Comparison of ENCODE assay signal across 28 mouse cellular contexts in the genomic region with DNA sequence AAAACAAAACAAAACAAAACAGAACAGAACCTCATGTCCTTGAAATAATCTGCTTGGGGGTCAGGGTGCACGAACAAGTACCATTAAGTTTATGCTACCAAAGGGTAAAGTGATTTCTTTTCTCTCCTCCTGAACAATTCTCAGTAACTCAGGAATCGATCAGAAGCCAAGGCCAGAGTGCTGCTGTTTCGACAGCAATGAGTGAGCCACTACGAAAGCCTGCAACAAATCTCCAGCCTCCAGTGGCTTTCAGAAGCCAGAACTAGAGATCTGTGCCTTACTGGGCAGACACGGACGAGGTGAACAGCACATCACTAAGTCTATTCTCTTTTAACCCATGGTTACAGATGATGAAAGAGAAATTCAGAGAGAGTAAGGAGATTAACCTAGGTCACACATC. TPM values are rescaled to one million over a fixed set of nuclear protein-coding genes. Genes with fewer than 3 reads are reported as not detected.
DNase-seq lines count a peak whose midpoint lies in the region; ATAC-seq and TF ChIP-seq lines count a peak whose summit lies in the region.
"Had no signal": no experiment of that assay in that cellular context is flagged by ENCODE, and none has a peak within 500 bp of the region (broad histone marks: within the 10 kb centered on the region; RNA-seq: fewer than 3 reads in every experiment).

No protein-coding gene starts in this region.

- H3K36me3 ChIP-seq in heart, embryonic 10.5 days: peaks cover 30% of the 10 kb centered on the region
- peaks cover 5% of the 10 kb centered on the region; the same call in 1 of the 2 replicates for H3K36me3 ChIP-seq in heart, embryonic 11.5 days (ENCODE audit: control insufficient read depth, insufficient read depth, low read length)
- peaks cover 52% of the 10 kb centered on the region for H3K36me3 ChIP-seq in liver, embryonic 12.5 days
- H3K36me3 ChIP-seq in liver, embryonic 15.5 days (replicated peaks): peaks cover 44% of the 10 kb centered on the region
- H3K36me3 ChIP-seq: forebrain, embryonic 15.5 days; neural tube, embryonic 12.5 days had no signal

- H3K9me3 ChIP-seq in heart, embryonic 10.5 days: no peaks in the 10 kb centered on the region
- H3K9me3 ChIP-seq in heart, embryonic 11.5 days (replicated peaks; ENCODE audit: control insufficient read depth, low read length): no peaks in the 10 kb centered on the region
- H3K9me3 ChIP-seq in liver, embryonic 12.5 days (replicated peaks): no peaks in the 10 kb centered on the region
- no peaks in the 10 kb centered on the region for H3K9me3 ChIP-seq in liver, embryonic 15.5 days (replicated peaks)
- H3K9me3 ChIP-seq: embryonic facial prominence, embryonic 10.5 days; embryonic facial prominence, embryonic 15.5 days; forebrain, embryonic 15.5 days; intestine, embryonic 15.5 days; neural tube, embryonic 12.5 days had no signal

- TF ChIP-seq CTCF in layer of hippocampus, adult 2 months (conservative IDR thresholded peaks at IDR 0.05): no peak

- H3K9ac ChIP-seq in heart, embryonic 11.5 days (ENCODE audit: low read depth, low read length): no peak overlapping the region
- H3K9ac ChIP-seq in liver, embryonic 12.5 days: peak overlapping the region; percentile 14; the same call in 1 of the 2 replicates
- H3K9ac ChIP-seq in liver, embryonic 15.5 days: peak overlapping the region; percentile 20; the same call in 1 of the 2 replicates
- H3K9ac ChIP-seq: embryonic facial prominence, embryonic 15.5 days; forebrain, embryonic 15.5 days; intestine, embryonic 15.5 days; neural tube, embryonic 12.5 days had no signal

- no peaks in the 10 kb centered on the region for H3K27me3 ChIP-seq in heart, embryonic 10.5 days (ENCODE audit: insufficient read depth, poor library complexity, severe bottlenecking)
- no peaks in the 10 kb centered on the region for H3K27me3 ChIP-seq in heart, embryonic 11.5 days (ENCODE audit: control insufficient read depth, insufficient read depth, low read length)
- H3K27me3 ChIP-seq in liver, embryonic 12.5 days (replicated peaks): no peaks in the 10 kb centered on the region
- no peaks in the 10 kb centered on the region for H3K27me3 ChIP-seq in liver, embryonic 15.5 days
- H3K27me3 ChIP-seq: embryonic facial prominence, embryonic 15.5 days; forebrain, embryonic 15.5 days; intestine, embryonic 15.5 days; neural tube, embryonic 12.5 days had no signal

- H3K4me3 ChIP-seq in heart, embryonic 10.5 days: no peak overlapping the region
- H3K4me3 ChIP-seq in heart, embryonic 11.5 days (ENCODE audit: low read depth, low read length): no peak overlapping the region
- H3K4me3 ChIP-seq in layer of hippocampus, adult 2 months: no peak overlapping the region
- H3K4me3 ChIP-seq in liver, embryonic 12.5 days: peak overlapping the region; percentile 77
- H3K4me3 ChIP-seq in liver, embryonic 15.5 days (replicated peaks): 0 out of 2 replicates have a peak overlapping the region, but pooled peaks have one; percentile 84
- H3K4me3 ChIP-seq: embryonic facial prominence, embryonic 10.5 days; embryonic facial prominence, embryonic 15.5 days; forebrain, embryonic 15.5 days; gastrocnemius, adult 2 months; intestine, embryonic 15.5 days; neural tube, embryonic 12.5 days had no signal

- no peak overlapping the region for H3K4me2 ChIP-seq in heart, embryonic 11.5 days
- peak overlapping the region; percentile 87 for H3K4me2 ChIP-seq in liver, embryonic 12.5 days
- H3K4me2 ChIP-seq in liver, embryonic 15.5 days: peak overlapping the region; percentile 94
- H3K4me2 ChIP-seq: forebrain, embryonic 15.5 days; neural tube, embryonic 12.5 days had no signal

- ATAC-seq in heart, embryonic 11.5 days (replicated peaks; ENCODE audit: insufficient number of reproducible peaks, low FRiP score, low TSS enrichment): no peak
- no peak for ATAC-seq in liver, embryonic 12.5 days
- no peak for ATAC-seq in liver, embryonic 15.5 days (ENCODE audit: insufficient read depth)
- ATAC-seq in megakaryocyte-erythroid progenitor cell, adult 5-6 weeks (replicated peaks; ENCODE audit: low FRiP score, low TSS enrichment, poor library complexity, severe bottlenecking): no peak
- ATAC-seq: CD4-positive, CD25-positive, alpha-beta regulatory T cell, adult 4 months; forebrain, embryonic 15.5 days; hindbrain, postnatal 0 days; intestine, embryonic 15.5 days; midbrain, embryonic 16.5 days had no signal

- H3K27ac ChIP-seq in heart, embryonic 10.5 days: no peak overlapping the region
- no peak overlapping the region for H3K27ac ChIP-seq in heart, embryonic 11.5 days (ENCODE audit: low read depth, low read length)
- H3K27ac ChIP-seq in layer of hippocampus, adult 2 months: peak overlapping the region; percentile 52; the same call in 1 of the 2 replicates
- peak overlapping the region; percentile 55; the same call in 1 of the 2 replicates for H3K27ac ChIP-seq in liver, embryonic 12.5 days
- H3K27ac ChIP-seq in liver, embryonic 15.5 days (replicated peaks): no peak overlapping the region
- H3K27ac ChIP-seq: embryonic facial prominence, embryonic 10.5 days; embryonic facial prominence, embryonic 15.5 days; forebrain, embryonic 15.5 days; gastrocnemius, adult 2 months; hindbrain, postnatal 0 days; intestine, embryonic 15.5 days; macrophage; neural tube, embryonic 12.5 days; stomach, postnatal 0 days had no signal

- DNase-seq in heart, embryonic 10.5 days (ENCODE audit: low spot score): peak; percentile 33
- no peak for DNase-seq in layer of hippocampus, adult 2 months (ENCODE audit: low spot score in 2 of 2)
- DNase-seq in layer of hippocampus, adult 9-10 months (ENCODE audit: low spot score): no peak
- DNase-seq: cerebellum, adult 8-10 months; cerebellum, postnatal 25 days; gastrocnemius, adult 2 months; heart, postnatal 4 days; kidney, adult 8-10 months; kidney, postnatal 10 days; lung, adult 18-20 months; lung, postnatal 10 days; right cerebral cortex, postnatal 4 days; thymus, adult 18-20 months; thymus, postnatal 36 days had no signal

- peaks cover 12% of the 10 kb centered on the region; the same call in 1 of the 2 replicates for H3K4me1 ChIP-seq in heart, embryonic 10.5 days
- H3K4me1 ChIP-seq in heart, embryonic 11.5 days (ENCODE audit: control insufficient read depth, insufficient read depth, low read length): peaks cover 5% of the 10 kb centered on the region; the same call in 1 of the 2 replicates
- peaks cover 34% of the 10 kb centered on the region for H3K4me1 ChIP-seq in liver, embryonic 12.5 days
- peaks cover 38% of the 10 kb centered on the region for H3K4me1 ChIP-seq in liver, embryonic 15.5 days (replicated peaks)

- 80% methylated on average over 6 of the region's 6 CpGs for WGBS in heart, embryonic 10.5 days
- WGBS in heart, embryonic 11.5 days (ENCODE audit: insufficient replicate concordance): 74% methylated on average over 6 of the region's 6 CpGs
- WGBS in liver, embryonic 12.5 days (ENCODE audit: insufficient replicate concordance): 70% methylated on average over 6 of the region's 6 CpGs
- 60% methylated on average over 6 of the region's 6 CpGs for WGBS in liver, embryonic 15.5 days (ENCODE audit: insufficient replicate concordance)

RNA-seq across cellular contexts. Expression of gene Tom1l1, which starts 3.0 kb away (rescaled TPM):
- polyA plus RNA-seq in heart, embryonic 10.5 days (2016; fragmentation: Nextera tagmentation; extraction: Ambion mirVana): 37.9 and 44.6 TPM in 2 replicates
- polyA plus RNA-seq in heart, embryonic 11.5 days (2014; fragmentation: Nextera tagmentation; extraction: Ambion mirVana): 45.5 and 50.6 TPM in 2 replicates
- 10 to 100 TPM; 23.0 to 28.3 TPM for total RNA-seq in layer of hippocampus, adult 2 months (2021)
- 60.4 and 64.9 TPM in 2 replicates for polyA plus RNA-seq in liver, embryonic 12.5 days (2016; fragmentation: Nextera tagmentation; extraction: Ambion mirVana)
- 50.5 and 53.4 TPM in 2 replicates for polyA plus RNA-seq in liver, embryonic 15.5 days (2015; fragmentation: Nextera tagmentation; extraction: Ambion mirVana)
- total RNA-seq in megakaryocyte-erythroid progenitor cell, adult 5-6 weeks (2014; fragmentation: Nextera tagmentation): 32.7 and 48.7 TPM in 2 replicates
- 78.0 and 82.5 TPM in 2 replicates for total RNA-seq in megakaryocyte-erythroid progenitor cell, adult 5-6 weeks (2017)

RNA-seq across cellular contexts. Expression of gene Cox11, which starts 47.2 kb away (rescaled TPM):
- polyA plus RNA-seq in heart, embryonic 10.5 days (2016; fragmentation: Nextera tagmentation; extraction: Ambion mirVana): 39.4 and 48.3 TPM in 2 replicates
- polyA plus RNA-seq in heart, embryonic 11.5 days (2014; fragmentation: Nextera tagmentation; extraction: Ambion mirVana): 27.7 and 28.5 TPM in 2 replicates
- 10 to 100 TPM; 23.3 to 26.0 TPM for total RNA-seq in layer of hippocampus, adult 2 months (2021)
- polyA plus RNA-seq in liver, embryonic 12.5 days (2016; fragmentation: Nextera tagmentation; extraction: Ambion mirVana): 38.2 and 40.5 TPM in 2 replicates
- 24.2 and 26.0 TPM in 2 replicates for polyA plus RNA-seq in liver, embryonic 15.5 days (2015; fragmentation: Nextera tagmentation; extraction: Ambion mirVana)
- 37.0 and 40.1 TPM in 2 replicates for total RNA-seq in megakaryocyte-erythroid progenitor cell, adult 5-6 weeks (2014; fragmentation: Nextera tagmentation)
- 15.5 and 37.0 TPM in 2 replicates for total RNA-seq in megakaryocyte-erythroid progenitor cell, adult 5-6 weeks (2017)

RNA-seq across cellular contexts. Expression of gene Stxbp4, which starts 47.3 kb away (rescaled TPM):
- 16.6 and 25.3 TPM in 2 replicates for polyA plus RNA-seq in heart, embryonic 10.5 days (2016; fragmentation: Nextera tagmentation; extraction: Ambion mirVana)
- polyA plus RNA-seq in heart, embryonic 11.5 days (2014; fragmentation: Nextera tagmentation; extraction: Ambion mirVana): 19.6 and 21.0 TPM in 2 replicates
- 10 to 100 TPM; 12.0 to 16.1 TPM for total RNA-seq in layer of hippocampus, adult 2 months (2021)
- polyA plus RNA-seq in liver, embryonic 12.5 days (2016; fragmentation: Nextera tagmentation; extraction: Ambion mirVana): 11.2 and 12.9 TPM in 2 replicates
- 6.4 and 6.7 TPM in 2 replicates for polyA plus RNA-seq in liver, embryonic 15.5 days (2015; fragmentation: Nextera tagmentation; extraction: Ambion mirVana)
- total RNA-seq in megakaryocyte-erythroid progenitor cell, adult 5-6 weeks (2014; fragmentation: Nextera tagmentation): 14.0 and 20.4 TPM in 2 replicates
- 4.1 and 7.0 TPM in 2 replicates for total RNA-seq in megakaryocyte-erythroid progenitor cell, adult 5-6 weeks (2017)

Comparison
In these comparisons a context has a peak if more than half of its experiments do, and no peak if none do; other contexts are left out.
1. H3K27ac ChIP-seq: peak in layer of hippocampus, adult 2 months (single experiment) and liver, embryonic 12.5 days (single experiment); none in heart, embryonic 10.5 days (single experiment), heart, embryonic 11.5 days (single experiment) and liver, embryonic 15.5 days (single experiment).
2. H3K4me3 ChIP-seq: peak in liver, embryonic 12.5 days (single experiment) and liver, embryonic 15.5 days (single experiment); none in heart, embryonic 10.5 days (single experiment), heart, embryonic 11.5 days (single experiment) and layer of hippocampus, adult 2 months (single experiment).